ENCODE assay signal across 8 mouse cellular contexts in genomic region chr10:76237341-76238225, GRCm38 (mm10). TPM values are rescaled to one million over a fixed set of nuclear protein-coding genes. Genes with fewer than 3 reads are reported as not detected.
DNase-seq lines count a peak whose midpoint lies in the region; ATAC-seq lines count a peak whose summit lies in the region.

TSS of gene Prmt2 (minus strand) at chr10:76237865.

- ATAC-seq in megakaryocyte progenitor cell, adult 5-6 weeks (replicated peaks; ENCODE audit: poor library complexity): peak; percentile 94

- peak; percentile 94 for DNase-seq in adipocyte (ENCODE audit: low spot score)
- DNase-seq in embryo, embryonic 10 days (ENCODE audit: low spot score): peak; percentile 97
- DNase-seq in gastrocnemius, postnatal 10 days: peak; percentile 89
- peak; percentile 95 for DNase-seq in induced T-regulatory cell, adult 2 months (ENCODE audit: low read depth)
- peak; percentile 73 to 88 for DNase-seq in left cerebral cortex, adult 9 months (ENCODE audit: low spot score in 2 of 2)
- DNase-seq in right cerebral cortex, postnatal 14 days: peak; percentile 84
- DNase-seq in urinary bladder, postnatal 36 days (ENCODE audit: low spot score in 2 of 2): peak; percentile 89 to 90

RNA-seq across cellular contexts. Expression of gene Prmt2, which starts in this region (rescaled TPM):
- total RNA-seq in gastrocnemius, postnatal 10 days (2021): 10 to 100 TPM in 1 of 2 experiments, 1 to 10 TPM in 1; 8.0 to 10.7 TPM
- total RNA-seq in megakaryocyte progenitor cell, adult 5-6 weeks (2015): 0.62 and 1.2 TPM in 2 replicates
- 2.0 and 2.4 TPM in 2 replicates for total RNA-seq in megakaryocyte progenitor cell, adult 5-6 weeks (2017)

Comparison
In these comparisons a context has a peak if more than half of its experiments do, and no peak if none do; other contexts are left out.
1. Peak in every context shown above with its lines: DNase-seq and ATAC-seq.